ENCODE assay signal across 18 mouse cellular contexts in genomic region chr2:119238671-119239070, GRCm38 (mm10). TPM values are rescaled to one million over a fixed set of nuclear protein-coding genes. Genes with fewer than 3 reads are reported as not detected.
A peak's percentile ranks its signal among the peaks of the same experiment; 100 is the strongest.
DNase-seq lines count a peak whose midpoint lies in the region; ATAC-seq lines count a peak whose summit lies in the region.
"Had no signal": no experiment of that assay in that cellular context is flagged by ENCODE, and none has a peak within 500 bp of the region (broad histone marks: within the 10 kb centered on the region; RNA-seq: fewer than 3 reads in every experiment).

No protein-coding gene starts in this region.

- no peak overlapping the region for H3K27ac ChIP-seq in heart, embryonic 15.5 days
- H3K27ac ChIP-seq in intestine, embryonic 14.5 days (ENCODE audit: low read depth): no peak overlapping the region; the same call in 1 of the 2 replicates
- peak overlapping the region; percentile 72; the same call in 1 of the 2 replicates for H3K27ac ChIP-seq in stomach, embryonic 14.5 days (ENCODE audit: low read length)
- no peak overlapping the region for H3K27ac ChIP-seq in forebrain, embryonic 12.5 days
- H3K27ac ChIP-seq: layer of hippocampus, adult 2 months had no signal

- peak overlapping the region; percentile 50; the same call in 1 of the 2 replicates for H3K4me3 ChIP-seq in heart, embryonic 15.5 days
- peak overlapping the region; percentile 45 for H3K4me3 ChIP-seq in intestine, embryonic 14.5 days (ENCODE audit: low read depth, low read length)
- peak overlapping the region; percentile 49 for H3K4me3 ChIP-seq in stomach, embryonic 14.5 days (ENCODE audit: low read depth, low read length)
- H3K4me3 ChIP-seq in forebrain, embryonic 12.5 days (replicated peaks): no peak overlapping the region
- H3K4me3 ChIP-seq: myocyte had no signal

- peaks cover 12% of the 10 kb centered on the region for H3K4me1 ChIP-seq in heart, embryonic 15.5 days (replicated peaks)
- 0 out of 2 replicates have a peak, but pooled peaks cover 3% of the 10 kb centered on the region for H3K4me1 ChIP-seq in intestine, embryonic 14.5 days (replicated peaks; ENCODE audit: control insufficient read depth, insufficient read depth, low read length)
- 0 out of 2 replicates have a peak, but pooled peaks cover 3% of the 10 kb centered on the region for H3K4me1 ChIP-seq in stomach, embryonic 14.5 days (ENCODE audit: control insufficient read depth, insufficient read depth, low read length)
- H3K4me1 ChIP-seq in forebrain, embryonic 12.5 days: peaks cover 14% of the 10 kb centered on the region

- intact Hi-C loops in heart, postnatal 36 days (cut with DNase I): no loop called here

- WGBS in heart, embryonic 15.5 days: 76% methylated on average over 2 of the region's 2 CpGs
- 40% methylated on average over 2 of the region's 2 CpGs for WGBS in intestine, embryonic 14.5 days
- WGBS in stomach, embryonic 14.5 days: 49% methylated on average over 2 of the region's 2 CpGs
- WGBS in forebrain, embryonic 12.5 days: 75% methylated on average over 2 of the region's 2 CpGs

- H3K4me2 ChIP-seq in heart, embryonic 15.5 days: no peak overlapping the region; the same call in 1 of the 2 replicates
- H3K4me2 ChIP-seq in intestine, embryonic 14.5 days (ENCODE audit: low read length): peak overlapping the region; percentile 74
- H3K4me2 ChIP-seq in stomach, embryonic 14.5 days (replicated peaks; ENCODE audit: low read depth, low read length): peak overlapping the region; percentile 44
- no peak overlapping the region for H3K4me2 ChIP-seq in forebrain, embryonic 12.5 days

- H3K9ac ChIP-seq in heart, embryonic 15.5 days: no peak overlapping the region
- H3K9ac ChIP-seq in intestine, embryonic 14.5 days (ENCODE audit: low read length): peak overlapping the region; percentile 46
- H3K9ac ChIP-seq in stomach, embryonic 14.5 days (replicated peaks; ENCODE audit: low read depth, low read length): peak overlapping the region; percentile 59; the same call in 1 of the 2 replicates
- H3K9ac ChIP-seq in forebrain, embryonic 12.5 days: no peak overlapping the region

- no peaks in the 10 kb centered on the region for H3K36me3 ChIP-seq in heart, embryonic 15.5 days
- H3K36me3 ChIP-seq in intestine, embryonic 14.5 days (ENCODE audit: control insufficient read depth, insufficient read depth, low read length): no peaks in the 10 kb centered on the region
- H3K36me3 ChIP-seq in stomach, embryonic 14.5 days (ENCODE audit: control insufficient read depth, insufficient read depth, low read length): no peaks in the 10 kb centered on the region
- H3K36me3 ChIP-seq in forebrain, embryonic 12.5 days (replicated peaks): no peaks in the 10 kb centered on the region
- H3K36me3 ChIP-seq: G1E had no signal

- no peak for DNase-seq in heart, postnatal 36 days
- no peak for DNase-seq in intestine, embryonic 14.5 days (ENCODE audit: low spot score)
- peak; percentile 33 to 83 for DNase-seq in kidney, postnatal 25 days
- DNase-seq in embryo, embryonic 10.5 days (ENCODE audit: low spot score): no peak
- no peak for DNase-seq in cerebellum, postnatal 10 days
- DNase-seq: cerebellum, postnatal 14 days; heart, postnatal 10 days; spleen, adult 18-20 months; thymus, postnatal 25 days had no signal

- ATAC-seq in heart, embryonic 15.5 days (replicated peaks; ENCODE audit: insufficient number of reproducible peaks, insufficient read depth, low FRiP score, low read depth): no peak
- peak; percentile 36 for ATAC-seq in intestine, embryonic 14.5 days (replicated peaks; ENCODE audit: low FRiP score, low TSS enrichment, low read depth)
- ATAC-seq in stomach, embryonic 14.5 days (ENCODE audit: insufficient number of reproducible peaks, insufficient read depth, low FRiP score, low read depth): peak; percentile 46; the same call in 1 of the 2 replicates
- no peak for ATAC-seq in forebrain, embryonic 12.5 days (ENCODE audit: low FRiP score)

- no peaks in the 10 kb centered on the region for H3K9me3 ChIP-seq in heart, embryonic 15.5 days (replicated peaks)
- no peaks in the 10 kb centered on the region for H3K9me3 ChIP-seq in intestine, embryonic 14.5 days (ENCODE audit: control insufficient read depth, low read length)
- H3K9me3 ChIP-seq in stomach, embryonic 14.5 days (ENCODE audit: control insufficient read depth, low read depth, low read length): no peaks in the 10 kb centered on the region
- H3K9me3 ChIP-seq in forebrain, embryonic 12.5 days: no peaks in the 10 kb centered on the region
- H3K9me3 ChIP-seq: G1E had no signal

- peaks cover 75% of the 10 kb centered on the region for H3K27me3 ChIP-seq in heart, embryonic 15.5 days
- peaks cover 48% of the 10 kb centered on the region for H3K27me3 ChIP-seq in intestine, embryonic 14.5 days (replicated peaks; ENCODE audit: control insufficient read depth, insufficient read depth, low read length)
- peaks cover 23% of the 10 kb centered on the region for H3K27me3 ChIP-seq in stomach, embryonic 14.5 days (ENCODE audit: control insufficient read depth, insufficient read depth, low read length)
- peaks cover 72% of the 10 kb centered on the region for H3K27me3 ChIP-seq in forebrain, embryonic 12.5 days

RNA-seq across cellular contexts. Expression of gene Spint1, which starts 1.5 kb away (rescaled TPM):
- 1.2 and 5.6 TPM in 2 replicates for polyA plus RNA-seq in heart, embryonic 15.5 days (2015; fragmentation: Nextera tagmentation; extraction: Ambion mirVana)
- not detected for total RNA-seq in heart, postnatal 36 days (2021)
- polyA plus RNA-seq in intestine, embryonic 14.5 days (2014; fragmentation: Nextera tagmentation; extraction: Ambion mirVana): 71.3 and 81.9 TPM in 2 replicates
- 51.9 and 55.9 TPM in 2 replicates for polyA plus RNA-seq in stomach, embryonic 14.5 days (2014; fragmentation: Nextera tagmentation; extraction: Ambion mirVana)
- 2.0 and 2.1 TPM in 2 replicates for polyA plus RNA-seq in forebrain, embryonic 12.5 days (2016; fragmentation: Nextera tagmentation; extraction: Ambion mirVana)
- total RNA-seq: heart, postnatal 10 days had no signal
- polyA plus RNA-seq: G1E had no signal

RNA-seq across cellular contexts. Expression of gene Ppp1r14d, which starts 9.0 kb away (rescaled TPM):
- not detected in 2 replicates for polyA plus RNA-seq in heart, embryonic 15.5 days (2015; fragmentation: Nextera tagmentation; extraction: Ambion mirVana)
- not detected for total RNA-seq in heart, postnatal 36 days (2021)
- 3.0 and 3.9 TPM in 2 replicates for polyA plus RNA-seq in intestine, embryonic 14.5 days (2014; fragmentation: Nextera tagmentation; extraction: Ambion mirVana)
- polyA plus RNA-seq in stomach, embryonic 14.5 days (2014; fragmentation: Nextera tagmentation; extraction: Ambion mirVana): 0.67 and 1.00 TPM in 2 replicates
- not detected in 2 replicates for polyA plus RNA-seq in forebrain, embryonic 12.5 days (2016; fragmentation: Nextera tagmentation; extraction: Ambion mirVana)
- total RNA-seq: G1E; gastrocnemius, adult 8-10 months; heart, postnatal 10 days; layer of hippocampus, adult 2 months; left cerebral cortex, postnatal 36 days had no signal
- polyA plus RNA-seq: brain, embryonic 14.5 days; G1E had no signal

RNA-seq across cellular contexts. Expression of gene Dnajc17, which starts 30.1 kb away (rescaled TPM):
- 12.4 and 12.5 TPM in 2 replicates for polyA plus RNA-seq in heart, embryonic 15.5 days (2015; fragmentation: Nextera tagmentation; extraction: Ambion mirVana)
- 1 to 10 TPM; 7.6 to 9.9 TPM for total RNA-seq in heart, postnatal 36 days (2021)
- polyA plus RNA-seq in intestine, embryonic 14.5 days (2014; fragmentation: Nextera tagmentation; extraction: Ambion mirVana): 17.8 and 20.5 TPM in 2 replicates
- 18.3 and 19.1 TPM in 2 replicates for polyA plus RNA-seq in stomach, embryonic 14.5 days (2014; fragmentation: Nextera tagmentation; extraction: Ambion mirVana)
- 26.0 and 26.7 TPM in 2 replicates for polyA plus RNA-seq in forebrain, embryonic 12.5 days (2016; fragmentation: Nextera tagmentation; extraction: Ambion mirVana)

RNA-seq across cellular contexts. Expression of gene Zfyve19, which starts 30.3 kb away (rescaled TPM):
- polyA plus RNA-seq in heart, embryonic 15.5 days (2015; fragmentation: Nextera tagmentation; extraction: Ambion mirVana): 29.7 and 36.3 TPM in 2 replicates
- total RNA-seq in heart, postnatal 36 days (2021): 10 to 100 TPM; 11.0 to 13.2 TPM
- polyA plus RNA-seq in intestine, embryonic 14.5 days (2014; fragmentation: Nextera tagmentation; extraction: Ambion mirVana): 44.2 and 63.2 TPM in 2 replicates
- polyA plus RNA-seq in stomach, embryonic 14.5 days (2014; fragmentation: Nextera tagmentation; extraction: Ambion mirVana): 44.3 and 44.4 TPM in 2 replicates
- 45.9 and 51.1 TPM in 2 replicates for polyA plus RNA-seq in forebrain, embryonic 12.5 days (2016; fragmentation: Nextera tagmentation; extraction: Ambion mirVana)

RNA-seq across cellular contexts. Expression of gene Rhov, which starts 32.4 kb away (rescaled TPM):
- polyA plus RNA-seq in heart, embryonic 15.5 days (2015; fragmentation: Nextera tagmentation; extraction: Ambion mirVana): 0.44 and 2.2 TPM in 2 replicates
- total RNA-seq in heart, postnatal 36 days (2021): not detected
- 0.98 and 2.3 TPM in 2 replicates for polyA plus RNA-seq in intestine, embryonic 14.5 days (2014; fragmentation: Nextera tagmentation; extraction: Ambion mirVana)
- polyA plus RNA-seq in stomach, embryonic 14.5 days (2014; fragmentation: Nextera tagmentation; extraction: Ambion mirVana): 6.0 and 8.6 TPM in 2 replicates
- 3.7 and 3.9 TPM in 2 replicates for polyA plus RNA-seq in forebrain, embryonic 12.5 days (2016; fragmentation: Nextera tagmentation; extraction: Ambion mirVana)
- total RNA-seq: gastrocnemius, adult 8-10 months; heart, postnatal 10 days had no signal
- polyA plus RNA-seq: G1E had no signal

Comparison
In these comparisons a context has a peak if more than half of its experiments do, and no peak if none do; other contexts are left out.
1. ATAC-seq: peak in intestine, embryonic 14.5 days (single experiment) and stomach, embryonic 14.5 days (single experiment); none in heart, embryonic 15.5 days (single experiment) and forebrain, embryonic 12.5 days (single experiment).
2. H3K4me2 ChIP-seq: peak in intestine, embryonic 14.5 days (single experiment) and stomach, embryonic 14.5 days (single experiment); none in heart, embryonic 15.5 days (single experiment) and forebrain, embryonic 12.5 days (single experiment).
3. H3K9ac ChIP-seq: peak in intestine, embryonic 14.5 days (single experiment) and stomach, embryonic 14.5 days (single experiment); none in heart, embryonic 15.5 days (single experiment) and forebrain, embryonic 12.5 days (single experiment).
4. DNase-seq: peak in kidney, postnatal 25 days (2 of 2); none in heart, postnatal 36 days (0 of 2), intestine, embryonic 14.5 days (single experiment), embryo, embryonic 10.5 days (single experiment) and cerebellum, postnatal 10 days (0 of 2).